Mouse (Mus musculus): ENCODE results near the gene Cyp4f15. TPM values are rescaled to one million over a fixed set of nuclear protein-coding genes. Genes with fewer than 3 reads are reported as not detected.
"Not testable (repeated sequence)": the region's sequence is repeated elsewhere in the genome, so short reads cannot be mapped to it uniquely, and the experiment has no call there.

The Cyp4f15 gene
- polyA plus RNA-seq, 1 experiment from 2014 or later, result not detected

- H3K9me3 ChIP-seq (replicated peaks), result no peaks in the 10 kb centered on the region
- ATAC-seq (replicated peaks; ENCODE audit: insufficient number of reproducible peaks, insufficient read depth, low FRiP score, low read depth), result no peak
- H3K4me3 ChIP-seq, result no peak overlapping the region
- H3K4me2 ChIP-seq, result no peak overlapping the region
- WGBS, result 73% methylated on average over 1 of the region's 1 CpGs
- H3K4me1 ChIP-seq (replicated peaks), result no peaks in the 10 kb centered on the region
- H3K36me3 ChIP-seq, result no peaks in the 10 kb centered on the region
- no peaks in the 10 kb centered on the region for H3K27me3 ChIP-seq
- H3K9ac ChIP-seq, result no peak overlapping the region
- no peak overlapping the region for H3K27ac ChIP-seq
Measured at GRCm38 (mm10) chr17:32690959-32691358, 5.5 kb downstream of the Cyp4f15 start.

DNA sequence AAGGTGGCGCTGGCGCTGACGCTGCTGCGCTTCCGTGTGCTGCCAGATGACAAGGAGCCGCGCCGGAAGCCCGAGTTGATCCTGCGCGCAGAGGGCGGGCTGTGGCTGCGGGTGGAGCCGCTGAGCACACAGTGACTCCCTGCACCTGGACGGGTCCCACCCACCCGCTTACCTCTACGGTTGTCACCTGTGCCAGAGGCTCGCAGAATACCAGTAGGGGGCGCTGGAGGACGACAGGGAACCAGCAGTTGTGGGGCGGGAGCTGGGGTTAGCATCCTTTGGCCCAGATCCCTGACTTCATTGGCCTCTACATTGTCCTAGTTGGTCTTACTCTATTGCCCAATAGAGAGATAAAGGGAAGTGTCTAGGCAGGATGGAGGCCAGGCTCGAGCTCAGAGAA is 17.4 kb downstream of the Cyp4f15 start:
- WGBS, result 44% methylated on average over 22 of the region's 22 CpGs
- H3K27ac ChIP-seq, result no peak overlapping the region
- no peaks in the 10 kb centered on the region for H3K27me3 ChIP-seq
- no peaks in the 10 kb centered on the region for H3K4me1 ChIP-seq (replicated peaks)
- H3K9ac ChIP-seq, result no peak overlapping the region
- no peaks in the 10 kb centered on the region for H3K36me3 ChIP-seq
- H3K4me2 ChIP-seq, result peak overlapping the region; percentile 29; the same call in 1 of the 2 replicates
- ATAC-seq (replicated peaks; ENCODE audit: insufficient number of reproducible peaks, insufficient read depth, low FRiP score, low read depth), result no peak
- H3K4me3 ChIP-seq, result no peak overlapping the region
- 0 out of 2 replicates have a peak, but pooled peaks cover 5% of the 10 kb centered on the region for H3K9me3 ChIP-seq (replicated peaks)

DNA sequence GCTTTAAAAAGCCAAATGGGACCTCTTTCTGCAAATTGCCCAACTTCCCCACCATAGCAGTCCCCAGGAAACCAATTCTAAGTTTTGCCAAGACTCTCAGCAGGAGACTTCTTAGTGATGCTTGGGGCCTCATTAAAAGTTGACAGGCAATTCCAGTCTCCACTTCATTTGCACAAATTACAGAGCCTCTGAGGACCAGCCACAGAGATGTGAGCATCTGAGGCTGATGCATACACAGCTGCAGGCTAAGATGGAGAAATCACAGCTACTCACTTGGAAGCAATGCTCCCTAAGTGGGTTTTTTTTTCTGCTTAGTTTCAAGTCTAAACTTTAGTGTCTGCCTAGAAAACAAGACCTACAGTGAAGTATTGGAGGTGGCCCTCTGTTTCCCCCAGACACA is 25.1 kb downstream of the Cyp4f15 start:
- not testable (repeated sequence) for H3K27ac ChIP-seq; H3K4me1 ChIP-seq (replicated peaks); H3K27me3 ChIP-seq; H3K4me2 ChIP-seq; H3K9me3 ChIP-seq (replicated peaks); H3K4me3 ChIP-seq; H3K9ac ChIP-seq; ATAC-seq (replicated peaks; ENCODE audit: insufficient number of reproducible peaks, insufficient read depth, low FRiP score, low read depth); H3K36me3 ChIP-seq

DNA sequence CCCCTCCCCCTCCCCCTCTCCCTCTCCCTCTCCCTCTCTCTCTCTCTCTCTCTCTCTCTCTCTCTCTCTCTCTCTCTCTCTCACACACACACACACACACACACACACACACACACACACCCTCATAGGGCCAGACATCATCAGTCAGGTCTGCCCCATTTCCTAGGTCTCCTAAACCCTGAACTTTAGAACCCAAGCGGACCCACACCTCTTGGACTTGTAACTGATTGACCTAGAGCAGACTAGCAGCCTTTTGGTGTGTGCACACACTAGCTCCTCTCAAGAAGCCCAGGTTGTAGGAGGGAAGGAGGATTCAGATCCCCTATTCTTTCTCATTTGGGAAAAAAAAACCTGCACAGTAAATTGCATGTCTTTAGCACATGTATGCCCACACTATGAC is 36.7 kb downstream of the Cyp4f15 start:
- H3K9me3 ChIP-seq (replicated peaks); H3K4me2 ChIP-seq; H3K4me3 ChIP-seq; H3K36me3 ChIP-seq; H3K4me1 ChIP-seq (replicated peaks); H3K27me3 ChIP-seq; ATAC-seq (replicated peaks; ENCODE audit: insufficient number of reproducible peaks, insufficient read depth, low FRiP score, low read depth); H3K9ac ChIP-seq; H3K27ac ChIP-seq: not testable (repeated sequence)
- WGBS, result 70% methylated on average over 1 of the region's 1 CpGs

GRCm38 (mm10) chr17:32722771-32723170 is 37.3 kb downstream of the Cyp4f15 start:
- Histone ChIP-seq H3K4me1 (replicated peaks) (no peaks in the 10 kb centered on the region), H3K4me2 (no peak overlapping the region), H3K9me3 (replicated peaks) (no peaks in the 10 kb centered on the region), H3K9ac (no peak overlapping the region), H3K27me3 (no peaks in the 10 kb centered on the region), H3K27ac (no peak overlapping the region), H3K4me3 (no peak overlapping the region), H3K36me3 (no peaks in the 10 kb centered on the region)
- 84% methylated on average over 7 of the region's 7 CpGs for WGBS
- no peak for ATAC-seq (replicated peaks; ENCODE audit: insufficient number of reproducible peaks, insufficient read depth, low FRiP score, low read depth)

DNA sequence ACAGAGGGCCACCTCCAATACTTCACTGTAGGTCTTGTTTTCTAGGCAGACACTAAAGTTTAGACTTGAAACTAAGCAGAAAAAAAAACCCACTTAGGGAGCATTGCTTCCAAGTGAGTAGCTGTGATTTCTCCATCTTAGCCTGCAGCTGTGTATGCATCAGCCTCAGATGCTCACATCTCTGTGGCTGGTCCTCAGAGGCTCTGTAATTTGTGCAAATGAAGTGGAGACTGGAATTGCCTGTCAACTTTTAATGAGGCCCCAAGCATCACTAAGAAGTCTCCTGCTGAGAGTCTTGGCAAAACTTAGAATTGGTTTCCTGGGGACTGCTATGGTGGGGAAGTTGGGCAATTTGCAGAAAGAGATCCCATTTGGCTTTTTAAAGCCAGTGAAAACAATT is 40.9 kb downstream of the Cyp4f15 start:
- H3K4me3 ChIP-seq; ATAC-seq (replicated peaks; ENCODE audit: insufficient number of reproducible peaks, insufficient read depth, low FRiP score, low read depth); H3K9ac ChIP-seq; H3K27me3 ChIP-seq; H3K36me3 ChIP-seq; H3K27ac ChIP-seq; H3K9me3 ChIP-seq (replicated peaks); H3K4me2 ChIP-seq; H3K4me1 ChIP-seq (replicated peaks): not testable (repeated sequence)

DNA sequence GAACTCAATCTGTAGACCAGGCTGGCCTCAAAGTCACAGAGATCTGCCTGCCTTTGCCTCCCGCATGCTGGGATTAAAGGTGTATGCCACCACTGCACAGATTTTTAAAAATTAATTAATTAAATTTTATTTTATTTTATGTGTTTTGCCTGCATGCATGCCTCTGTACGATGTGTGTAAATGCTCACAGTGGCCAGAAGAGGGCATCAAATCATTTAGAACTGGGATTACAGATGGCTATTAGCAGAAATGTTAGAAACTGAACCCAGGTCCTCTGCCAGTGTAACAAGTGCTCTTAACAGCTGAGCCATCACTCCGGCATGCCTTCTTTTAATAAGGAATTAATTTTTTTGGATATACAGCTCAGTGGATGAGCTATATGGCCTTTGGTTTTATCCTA is 43.6 kb downstream of the Cyp4f15 start:
- ATAC-seq (replicated peaks; ENCODE audit: insufficient number of reproducible peaks, insufficient read depth, low FRiP score, low read depth), result no peak
- Histone ChIP-seq H3K4me2 (no peak overlapping the region), H3K9me3 (replicated peaks) (no peaks in the 10 kb centered on the region), H3K27me3 (no peaks in the 10 kb centered on the region), H3K27ac (no peak overlapping the region), H3K4me1 (replicated peaks) (no peaks in the 10 kb centered on the region), H3K36me3 (no peaks in the 10 kb centered on the region), H3K4me3 (no peak overlapping the region), H3K9ac (no peak overlapping the region)
- WGBS, result 72% methylated on average over 3 of the region's 3 CpGs

- H3K27me3 ChIP-seq, result no peaks in the 10 kb centered on the region
- H3K4me3 ChIP-seq, result no peak overlapping the region
- no peaks in the 10 kb centered on the region for H3K9me3 ChIP-seq (replicated peaks)
- no peak overlapping the region for H3K27ac ChIP-seq
- no peaks in the 10 kb centered on the region for H3K4me1 ChIP-seq (replicated peaks)
- H3K36me3 ChIP-seq, result no peaks in the 10 kb centered on the region
- ATAC-seq (replicated peaks; ENCODE audit: insufficient number of reproducible peaks, insufficient read depth, low FRiP score, low read depth), result no peak
- no peak overlapping the region for H3K9ac ChIP-seq
- WGBS, result 74% methylated on average over 1 of the region's 1 CpGs
- H3K4me2 ChIP-seq, result no peak overlapping the region
Measured at GRCm38 (mm10) chr17:32738406-32738805, 53.0 kb downstream of the Cyp4f15 start.

GRCm38 (mm10) chr17:32741057-32741456 is 55.6 kb downstream of the Cyp4f15 start:
- no peak overlapping the region for H3K27ac ChIP-seq
- no peak overlapping the region for H3K4me2 ChIP-seq
- no peaks in the 10 kb centered on the region for H3K36me3 ChIP-seq
- no peaks in the 10 kb centered on the region for H3K9me3 ChIP-seq (replicated peaks)
- 59% methylated on average over 1 of the region's 1 CpGs for WGBS
- no peak overlapping the region for H3K9ac ChIP-seq
- no peak overlapping the region for H3K4me3 ChIP-seq
- ATAC-seq (replicated peaks; ENCODE audit: insufficient number of reproducible peaks, insufficient read depth, low FRiP score, low read depth), result no peak
- H3K27me3 ChIP-seq, result no peaks in the 10 kb centered on the region
- H3K4me1 ChIP-seq (replicated peaks), result no peaks in the 10 kb centered on the region

- H3K9ac ChIP-seq, result no peak overlapping the region
- H3K36me3 ChIP-seq, result no peaks in the 10 kb centered on the region
- ATAC-seq (replicated peaks; ENCODE audit: insufficient number of reproducible peaks, insufficient read depth, low FRiP score, low read depth), result no peak
- H3K4me1 ChIP-seq (replicated peaks), result peaks cover 8% of the 10 kb centered on the region
- no peaks in the 10 kb centered on the region for H3K27me3 ChIP-seq
- 38% methylated on average over 5 of the region's 5 CpGs for WGBS
- no peaks in the 10 kb centered on the region for H3K9me3 ChIP-seq (replicated peaks)
- no peak overlapping the region for H3K4me2 ChIP-seq
- H3K4me3 ChIP-seq, result no peak overlapping the region
- no peak overlapping the region for H3K27ac ChIP-seq
Measured at GRCm38 (mm10) chr17:32750611-32751010, 65.2 kb downstream of the Cyp4f15 start.

Other genes with a start within 250 kb of the Cyp4f15 start
- gene Cyp4f39, start 232.9 kb upstream of the Cyp4f15 start, polyA plus RNA-seq (2015; fragmentation: Nextera tagmentation; extraction: Ambion mirVana), result 0.49 and 0.58 TPM in 2 replicates
- 7.0 and 7.3 TPM in 2 replicates for gene Cyp4f17, start 179.6 kb upstream of the Cyp4f15 start, polyA plus RNA-seq (2015; fragmentation: Nextera tagmentation; extraction: Ambion mirVana)
- 15.2 and 18.9 TPM in 2 replicates for gene Cyp4f16, start 149.1 kb upstream of the Cyp4f15 start, polyA plus RNA-seq (2015; fragmentation: Nextera tagmentation; extraction: Ambion mirVana)
- not detected in 2 replicates for gene Cyp4f37, start 64.3 kb upstream of the Cyp4f15 start, polyA plus RNA-seq (2015; fragmentation: Nextera tagmentation; extraction: Ambion mirVana)
- gene Cyp4f40, start 26.7 kb upstream of the Cyp4f15 start, polyA plus RNA-seq (2015; fragmentation: Nextera tagmentation; extraction: Ambion mirVana), result not detected in 2 replicates
- 18.1 and 20.5 TPM in 2 replicates for gene Zfp871, start 102.7 kb downstream of the Cyp4f15 start, polyA plus RNA-seq (2015; fragmentation: Nextera tagmentation; extraction: Ambion mirVana)
- 1.1 and 1.3 TPM in 2 replicates for gene Zfp811, start 124.3 kb downstream of the Cyp4f15 start, polyA plus RNA-seq (2015; fragmentation: Nextera tagmentation; extraction: Ambion mirVana)
- 6.2 and 8.2 TPM in 2 replicates for gene Zfp799, start 144.6 kb downstream of the Cyp4f15 start, polyA plus RNA-seq (2015; fragmentation: Nextera tagmentation; extraction: Ambion mirVana)
- gene Zfp870, start 206.0 kb downstream of the Cyp4f15 start, polyA plus RNA-seq (2015; fragmentation: Nextera tagmentation; extraction: Ambion mirVana), result 4.5 and 5.5 TPM in 2 replicates
- gene Cyp4f14, start 231.7 kb downstream of the Cyp4f15 start, polyA plus RNA-seq (2015; fragmentation: Nextera tagmentation; extraction: Ambion mirVana), result not detected in 2 replicates

Measured in heart, embryonic 15.5 days (tissue).